Mouse (Mus musculus) spleen, adult 2 months (tissue): ENCODE results near the gene Adamtsl3.

Experiments used
- CTCF ChIP-seq: fragments of 200-500 bp; IDR thresholded peaks from 2 replicates; pipeline ENCODE4 v1.5.1; 2011; ENCODE audit warnings: mild to moderate bottlenecking, inconsistent platforms; ENCODE audit not compliant: insufficient read depth, insufficient read length, insufficient replicate concordance; ENCODE audit errors: extremely low read depth
- POLR2A ChIP-seq: fragments of 200-500 bp; IDR thresholded peaks from 2 replicates; pipeline ENCODE4 v1.6.1; 2011; ENCODE audit warnings: low read depth, low read length, inconsistent platforms

DNA sequence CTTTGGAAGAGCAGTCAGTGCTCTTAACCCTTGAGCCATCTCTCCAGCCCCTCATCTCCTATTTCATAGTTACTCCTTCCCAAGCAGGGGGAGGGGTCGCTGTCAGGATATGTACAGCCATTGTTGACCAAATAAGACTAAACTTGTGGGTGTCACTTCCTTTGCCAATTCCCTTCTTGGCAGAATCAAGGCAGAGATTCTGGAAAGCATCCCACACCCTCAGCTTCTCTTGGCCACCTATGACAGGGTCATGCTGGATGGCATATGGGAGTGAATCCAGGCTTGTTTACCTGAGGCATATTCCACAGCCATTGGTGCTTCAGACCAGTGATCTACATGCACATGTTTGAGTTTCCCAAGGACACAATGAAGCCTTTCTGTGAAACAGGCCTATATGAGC is 42.8 kb downstream of the Adamtsl3 start:
- TF ChIP-seq CTCF, result no peak
- no peak for TF ChIP-seq POLR2A
